Mouse (Mus musculus): ENCODE measurements around the gene Gjc3. TPM values are rescaled to one million over a fixed set of nuclear protein-coding genes. Genes with fewer than 3 reads are reported as not detected.

Gene Gjc3
- polyA plus RNA-seq, 1 experiment from 2014 or later: not detected

- 65% methylated on average over 3 of the region's 3 CpGs for WGBS
- DNase-seq (ENCODE audit: low spot score) (no peak), ATAC-seq (replicated peaks; ENCODE audit: low FRiP score) (no peak)
Measured at GRCm38 (mm10) chr5:137973738-137974137, 10.8 kb upstream of the Gjc3 start.

GRCm38 (mm10) chr5:137973161-137973560 is 10.3 kb upstream of the Gjc3 start:
- 69% methylated on average over 2 of the region's 2 CpGs for WGBS
- no peak overlapping the region for H3K27ac ChIP-seq (ENCODE audit: low read depth, low read length)
- ATAC-seq (replicated peaks; ENCODE audit: low FRiP score): no peak

More at GRCm38 (mm10) chr5:137973738-137974137, 10.8 kb upstream of the Gjc3 start:
- no peak overlapping the region for H3K4me2 ChIP-seq (ENCODE audit: low read depth, low read length, severe bottlenecking)
- H3K36me3 ChIP-seq (ENCODE audit: control insufficient read depth, insufficient read depth, low read length): no peaks in the 10 kb centered on the region
- H3K4me3 ChIP-seq (ENCODE audit: low read depth, low read length): no peak overlapping the region
- no peaks in the 10 kb centered on the region for H3K4me1 ChIP-seq (replicated peaks; ENCODE audit: control insufficient read depth, insufficient read depth, low read length)
- H3K9me3 ChIP-seq (ENCODE audit: control insufficient read depth, low read length): no peaks in the 10 kb centered on the region
- no peak overlapping the region for H3K27ac ChIP-seq (ENCODE audit: low read depth, low read length)
- H3K27me3 ChIP-seq (ENCODE audit: control insufficient read depth, insufficient read depth, low read length): no peaks in the 10 kb centered on the region
- no peak overlapping the region for H3K9ac ChIP-seq (ENCODE audit: low read length)

GRCm38 (mm10) chr5:137966492-137966891 is 3.6 kb upstream of the Gjc3 start:
- H3K4me2 ChIP-seq (ENCODE audit: low read depth, low read length, severe bottlenecking): no peak overlapping the region
- no peak overlapping the region for H3K27ac ChIP-seq (ENCODE audit: low read depth, low read length)
- H3K9me3 ChIP-seq (ENCODE audit: control insufficient read depth, low read length): no peaks in the 10 kb centered on the region
- H3K4me3 ChIP-seq (ENCODE audit: low read depth, low read length): no peak overlapping the region
- no peaks in the 10 kb centered on the region for H3K4me1 ChIP-seq (replicated peaks; ENCODE audit: control insufficient read depth, insufficient read depth, low read length)
- ATAC-seq (replicated peaks; ENCODE audit: low FRiP score) (no peak), DNase-seq (ENCODE audit: low spot score) (no peak)
- H3K27me3 ChIP-seq (ENCODE audit: control insufficient read depth, insufficient read depth, low read length): no peaks in the 10 kb centered on the region
- H3K36me3 ChIP-seq (ENCODE audit: control insufficient read depth, insufficient read depth, low read length): no peaks in the 10 kb centered on the region
- no peak overlapping the region for H3K9ac ChIP-seq (ENCODE audit: low read length)

More at GRCm38 (mm10) chr5:137973161-137973560, 10.3 kb upstream of the Gjc3 start:
- H3K9ac ChIP-seq (ENCODE audit: low read length): no peak overlapping the region
- no peaks in the 10 kb centered on the region for H3K4me1 ChIP-seq (replicated peaks; ENCODE audit: control insufficient read depth, insufficient read depth, low read length)
- no peak for DNase-seq (ENCODE audit: low spot score)
- H3K4me2 ChIP-seq (ENCODE audit: low read depth, low read length, severe bottlenecking): no peak overlapping the region
- no peaks in the 10 kb centered on the region for H3K9me3 ChIP-seq (ENCODE audit: control insufficient read depth, low read length)
- no peaks in the 10 kb centered on the region for H3K36me3 ChIP-seq (ENCODE audit: control insufficient read depth, insufficient read depth, low read length)
- H3K27me3 ChIP-seq (ENCODE audit: control insufficient read depth, insufficient read depth, low read length): no peaks in the 10 kb centered on the region
- H3K4me3 ChIP-seq (ENCODE audit: low read depth, low read length): no peak overlapping the region

- Histone ChIP-seq H3K9me3 (ENCODE audit: control insufficient read depth, low read length) (no peaks in the 10 kb centered on the region), H3K27me3 (ENCODE audit: control insufficient read depth, insufficient read depth, low read length) (no peaks in the 10 kb centered on the region), H3K4me1 (replicated peaks; ENCODE audit: control insufficient read depth, insufficient read depth, low read length) (no peaks in the 10 kb centered on the region), H3K36me3 (ENCODE audit: control insufficient read depth, insufficient read depth, low read length) (no peaks in the 10 kb centered on the region), H3K9ac (ENCODE audit: low read length) (no peak overlapping the region), H3K4me3 (ENCODE audit: low read depth, low read length) (no peak overlapping the region), H3K4me2 (ENCODE audit: low read depth, low read length, severe bottlenecking) (no peak overlapping the region), H3K27ac (ENCODE audit: low read depth, low read length) (no peak overlapping the region)
- 87% methylated on average over 3 of the region's 3 CpGs for WGBS
- ATAC-seq (replicated peaks; ENCODE audit: low FRiP score): no peak
- DNase-seq (ENCODE audit: low spot score): no peak
Measured at GRCm38 (mm10) chr5:137956404-137956803, 6.5 kb downstream of the Gjc3 start.

- H3K27ac ChIP-seq (ENCODE audit: low read depth, low read length): no peak overlapping the region
- H3K9me3 ChIP-seq (ENCODE audit: control insufficient read depth, low read length): no peaks in the 10 kb centered on the region
- no peak overlapping the region for H3K9ac ChIP-seq (ENCODE audit: low read length)
- ATAC-seq (replicated peaks; ENCODE audit: low FRiP score): no peak
- H3K27me3 ChIP-seq (ENCODE audit: control insufficient read depth, insufficient read depth, low read length): no peaks in the 10 kb centered on the region
- no peaks in the 10 kb centered on the region for H3K4me1 ChIP-seq (replicated peaks; ENCODE audit: control insufficient read depth, insufficient read depth, low read length)
- no peak for DNase-seq (ENCODE audit: low spot score)
- H3K36me3 ChIP-seq (ENCODE audit: control insufficient read depth, insufficient read depth, low read length): no peaks in the 10 kb centered on the region
- no peak overlapping the region for H3K4me3 ChIP-seq (ENCODE audit: low read depth, low read length)
- no peak overlapping the region for H3K4me2 ChIP-seq (ENCODE audit: low read depth, low read length, severe bottlenecking)
- 48% methylated on average over 6 of the region's 6 CpGs for whole genome bisulfite sequencing
Measured at GRCm38 (mm10) chr5:137951218-137951617, 11.7 kb downstream of the Gjc3 start.

GRCm38 (mm10) chr5:137947303-137947702 is 15.6 kb downstream of the Gjc3 start:
- Histone ChIP-seq H3K9ac (ENCODE audit: low read length) (no peak overlapping the region), H3K9me3 (ENCODE audit: control insufficient read depth, low read length) (no peaks in the 10 kb centered on the region), H3K36me3 (ENCODE audit: control insufficient read depth, insufficient read depth, low read length) (no peaks in the 10 kb centered on the region), H3K4me3 (ENCODE audit: low read depth, low read length) (no peak overlapping the region), H3K4me1 (replicated peaks; ENCODE audit: control insufficient read depth, insufficient read depth, low read length) (no peaks in the 10 kb centered on the region), H3K4me2 (ENCODE audit: low read depth, low read length, severe bottlenecking) (no peak overlapping the region), H3K27ac (ENCODE audit: low read depth, low read length) (no peak overlapping the region), H3K27me3 (ENCODE audit: control insufficient read depth, insufficient read depth, low read length) (no peaks in the 10 kb centered on the region)
- DNase-seq (ENCODE audit: low spot score) (no peak), ATAC-seq (replicated peaks; ENCODE audit: low FRiP score) (no peak)

- Histone ChIP-seq H3K4me1 (replicated peaks; ENCODE audit: control insufficient read depth, insufficient read depth, low read length) (no peaks in the 10 kb centered on the region), H3K9ac (ENCODE audit: low read length) (no peak overlapping the region), H3K9me3 (ENCODE audit: control insufficient read depth, low read length) (no peaks in the 10 kb centered on the region), H3K4me2 (ENCODE audit: low read depth, low read length, severe bottlenecking) (no peak overlapping the region), H3K27ac (ENCODE audit: low read depth, low read length) (no peak overlapping the region), H3K27me3 (ENCODE audit: control insufficient read depth, insufficient read depth, low read length) (no peaks in the 10 kb centered on the region), H3K4me3 (ENCODE audit: low read depth, low read length) (no peak overlapping the region), H3K36me3 (ENCODE audit: control insufficient read depth, insufficient read depth, low read length) (no peaks in the 10 kb centered on the region)
- 80% methylated on average over 1 of the region's 1 CpGs for WGBS
- no peak for ATAC-seq (replicated peaks; ENCODE audit: low FRiP score)
- DNase-seq (ENCODE audit: low spot score): no peak
Measured at GRCm38 (mm10) chr5:137943133-137943532, 19.8 kb downstream of the Gjc3 start.

GRCm38 (mm10) chr5:137940948-137941347 is 21.9 kb downstream of the Gjc3 start:
- Histone ChIP-seq H3K4me3 (ENCODE audit: low read depth, low read length) (no peak overlapping the region), H3K9ac (ENCODE audit: low read length) (no peak overlapping the region), H3K4me2 (ENCODE audit: low read depth, low read length, severe bottlenecking) (no peak overlapping the region), H3K27me3 (ENCODE audit: control insufficient read depth, insufficient read depth, low read length) (no peaks in the 10 kb centered on the region), H3K36me3 (ENCODE audit: control insufficient read depth, insufficient read depth, low read length) (no peaks in the 10 kb centered on the region), H3K9me3 (ENCODE audit: control insufficient read depth, low read length) (no peaks in the 10 kb centered on the region), H3K27ac (ENCODE audit: low read depth, low read length) (no peak overlapping the region), H3K4me1 (replicated peaks; ENCODE audit: control insufficient read depth, insufficient read depth, low read length) (no peaks in the 10 kb centered on the region)
- no peak for ATAC-seq (replicated peaks; ENCODE audit: low FRiP score)
- DNase-seq (ENCODE audit: low spot score): no peak
- 84% methylated on average over 4 of the region's 4 CpGs for WGBS

GRCm38 (mm10) chr5:137937238-137937637 is 25.7 kb downstream of the Gjc3 start:
- H3K9me3 ChIP-seq (ENCODE audit: control insufficient read depth, low read length): no peaks in the 10 kb centered on the region
- H3K36me3 ChIP-seq (ENCODE audit: control insufficient read depth, insufficient read depth, low read length): no peaks in the 10 kb centered on the region
- DNase-seq (ENCODE audit: low spot score) (no peak), ATAC-seq (replicated peaks; ENCODE audit: low FRiP score) (no peak)
- no peak overlapping the region for H3K4me3 ChIP-seq (ENCODE audit: low read depth, low read length)
- H3K27ac ChIP-seq (ENCODE audit: low read depth, low read length): no peak overlapping the region
- no peak overlapping the region for H3K9ac ChIP-seq (ENCODE audit: low read length)
- no peak overlapping the region for H3K4me2 ChIP-seq (ENCODE audit: low read depth, low read length, severe bottlenecking)
- no peaks in the 10 kb centered on the region for H3K27me3 ChIP-seq (ENCODE audit: control insufficient read depth, insufficient read depth, low read length)
- H3K4me1 ChIP-seq (replicated peaks; ENCODE audit: control insufficient read depth, insufficient read depth, low read length): no peaks in the 10 kb centered on the region
- WGBS: 73% methylated on average over 4 of the region's 4 CpGs
